Comparison of ENCODE assay signal across 8 mouse cellular contexts in the genomic region with DNA sequence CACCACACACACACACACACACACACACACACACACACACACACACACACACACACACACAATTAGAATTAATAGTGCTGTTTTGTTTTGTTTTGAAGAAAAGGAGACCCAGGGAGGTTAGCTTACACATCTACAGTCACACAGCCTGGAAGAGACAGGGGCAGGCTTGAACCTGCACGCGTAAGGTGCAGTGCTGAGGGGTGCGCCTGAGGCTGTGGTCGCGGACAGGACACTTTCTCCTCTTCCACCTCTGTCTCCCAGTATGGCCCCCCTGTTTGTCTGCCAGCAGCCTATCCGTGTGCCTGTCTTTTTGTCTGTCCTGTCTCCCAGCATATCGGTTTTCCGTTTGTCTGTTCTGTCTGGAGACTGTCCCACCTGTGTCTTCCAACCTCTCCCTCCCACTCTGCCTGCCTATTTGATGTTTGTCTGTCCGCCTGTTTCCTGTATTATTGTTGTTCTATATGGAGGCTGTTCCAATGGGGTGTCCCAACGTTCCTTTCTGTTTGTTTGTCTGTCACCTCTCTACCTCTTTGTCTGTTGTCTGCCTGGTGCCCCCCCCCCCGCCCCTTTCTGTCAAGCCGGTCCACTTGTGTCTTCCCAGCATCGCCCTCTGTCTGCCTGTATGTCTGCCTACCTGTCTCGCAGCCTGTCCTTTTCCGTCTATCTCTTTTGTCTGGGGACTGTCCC. TPM values are rescaled to one million over a fixed set of nuclear protein-coding genes. Genes with fewer than 3 reads are reported as not detected.
DNase-seq lines count a peak whose midpoint lies in the region; ATAC-seq and TF ChIP-seq lines count a peak whose summit lies in the region.

No protein-coding gene starts in this region.

- no peak for DNase-seq in left cerebral cortex, adult 2 months (ENCODE audit: extremely low spot score in 1 of 2, low spot score in 2 of 2)
- no peak for DNase-seq in left cerebral cortex, adult 9 months (ENCODE audit: low spot score in 2 of 2)
- DNase-seq in adrenal gland, adult 18-20 months (ENCODE audit: low spot score in 2 of 2), result no peak
- no peak for DNase-seq in left cerebral cortex, postnatal 36 days (ENCODE audit: low spot score in 2 of 2)
- no peak for DNase-seq in spleen, adult 18-20 months

- TF ChIP-seq CTCF in left cerebral cortex, adult 2 months (IDR thresholded peaks at IDR 0.05), result no peak

- no peak for ATAC-seq in embryonic facial prominence, embryonic 12.5 days (ENCODE audit: insufficient number of reproducible peaks, insufficient read depth, low FRiP score, low TSS enrichment)
- ATAC-seq in inflammation-experienced regulatory T-cells, adult 6 months, result peak; percentile 23
- peak; percentile 41 for ATAC-seq in neural tube, embryonic 13.5 days (ENCODE audit: low read depth)

- no peaks in the 10 kb centered on the region for H3K27me3 ChIP-seq in embryonic facial prominence, embryonic 12.5 days
- no peaks in the 10 kb centered on the region for H3K27me3 ChIP-seq in neural tube, embryonic 13.5 days

- 31% methylated on average over 14 of the region's 15 CpGs for WGBS in embryonic facial prominence, embryonic 12.5 days
- 28% methylated on average over 15 of the region's 15 CpGs for WGBS in neural tube, embryonic 13.5 days

- intact Hi-C loops in left cerebral cortex, adult 2 months (cut with DNase I), result no loop called here
- intact Hi-C loops in left cerebral cortex, postnatal 36 days (cut with DNase I), result no loop called here

- H3K9ac ChIP-seq in embryonic facial prominence, embryonic 12.5 days, result peak overlapping the region; percentile 94
- peak overlapping the region; percentile 95 for H3K9ac ChIP-seq in neural tube, embryonic 13.5 days

- peaks cover 28% of the 10 kb centered on the region for H3K4me1 ChIP-seq in embryonic facial prominence, embryonic 12.5 days
- peaks cover 50% of the 10 kb centered on the region for H3K4me1 ChIP-seq in neural tube, embryonic 13.5 days (replicated peaks)

- peak overlapping the region; percentile 98 for H3K4me3 ChIP-seq in left cerebral cortex, adult 2 months
- H3K4me3 ChIP-seq in embryonic facial prominence, embryonic 12.5 days, result peak overlapping the region; percentile 81
- peak overlapping the region; percentile 97 for H3K4me3 ChIP-seq in neural tube, embryonic 13.5 days

- H3K36me3 ChIP-seq in embryonic facial prominence, embryonic 12.5 days, result no peaks in the 10 kb centered on the region
- H3K36me3 ChIP-seq in neural tube, embryonic 13.5 days, result peaks cover 9% of the 10 kb centered on the region; the same call in 1 of the 2 replicates

- 0 out of 2 replicates have a peak, but pooled peaks cover 5% of the 10 kb centered on the region for H3K9me3 ChIP-seq in embryonic facial prominence, embryonic 12.5 days
- no peaks in the 10 kb centered on the region for H3K9me3 ChIP-seq in neural tube, embryonic 13.5 days

- peak overlapping the region; percentile 30; the same call in 1 of the 2 replicates for H3K27ac ChIP-seq in left cerebral cortex, adult 2 months
- H3K27ac ChIP-seq in embryonic facial prominence, embryonic 12.5 days, result no peak overlapping the region
- peak overlapping the region; percentile 88 for H3K27ac ChIP-seq in neural tube, embryonic 13.5 days (replicated peaks)

- H3K4me2 ChIP-seq in embryonic facial prominence, embryonic 12.5 days (replicated peaks), result peak overlapping the region; percentile 74
- peak overlapping the region; percentile 91 for H3K4me2 ChIP-seq in neural tube, embryonic 13.5 days

RNA-seq across cellular contexts. Expression of a gene that starts 0.5 kb away (rescaled TPM):
- total RNA-seq in left cerebral cortex, adult 2 months (2021), result 100 to 1,000 TPM; 150 to 155 TPM
- polyA plus RNA-seq in embryonic facial prominence, embryonic 12.5 days (2016; fragmentation: Nextera tagmentation; extraction: Ambion mirVana), result 56.1 and 63.3 TPM in 2 replicates
- 1 to 10 TPM; 3.1 to 5.9 (median 5.6) TPM for polyA plus RNA-seq in inflammation-experienced regulatory T-cells, adult 6 months (2017; shearing (Covaris generic))
- polyA plus RNA-seq in neural tube, embryonic 13.5 days (2015; fragmentation: Nextera tagmentation; extraction: Ambion mirVana), result 133 and 144 TPM in 2 replicates
- total RNA-seq in adrenal gland, adult 18-20 months (2021), result 10 to 100 TPM; 30.2 to 31.0 TPM
- total RNA-seq in left cerebral cortex, postnatal 36 days (2021), result 100 to 1,000 TPM; 162 to 171 TPM

RNA-seq across cellular contexts. Expression of a gene that starts 24.1 kb away (rescaled TPM):
- total RNA-seq in left cerebral cortex, adult 2 months (2021), result 1 to 10 TPM; 4.8 to 4.9 TPM
- 646 and 656 TPM in 2 replicates for polyA plus RNA-seq in embryonic facial prominence, embryonic 12.5 days (2016; fragmentation: Nextera tagmentation; extraction: Ambion mirVana)
- not detected for polyA plus RNA-seq in inflammation-experienced regulatory T-cells, adult 6 months (2017; shearing (Covaris generic))
- polyA plus RNA-seq in neural tube, embryonic 13.5 days (2015; fragmentation: Nextera tagmentation; extraction: Ambion mirVana), result 248 and 255 TPM in 2 replicates
- 1 to 10 TPM; 6.4 to 6.6 TPM for total RNA-seq in adrenal gland, adult 18-20 months (2021)
- total RNA-seq in left cerebral cortex, postnatal 36 days (2021), result 1 to 10 TPM; 3.9 to 5.9 TPM

RNA-seq across cellular contexts. Expression of a gene that starts 25.2 kb away (rescaled TPM):
- 100 to 1,000 TPM; 170 to 178 TPM for total RNA-seq in left cerebral cortex, adult 2 months (2021)
- polyA plus RNA-seq in embryonic facial prominence, embryonic 12.5 days (2016; fragmentation: Nextera tagmentation; extraction: Ambion mirVana), result 388 and 392 TPM in 2 replicates
- 100 to 1,000 TPM; 275 to 381 (median 276) TPM for polyA plus RNA-seq in inflammation-experienced regulatory T-cells, adult 6 months (2017; shearing (Covaris generic))
- 473 and 497 TPM in 2 replicates for polyA plus RNA-seq in neural tube, embryonic 13.5 days (2015; fragmentation: Nextera tagmentation; extraction: Ambion mirVana)
- 100 to 1,000 TPM; 457 to 601 TPM for total RNA-seq in adrenal gland, adult 18-20 months (2021)
- 100 to 1,000 TPM; 171 to 200 TPM for total RNA-seq in left cerebral cortex, postnatal 36 days (2021)

Comparison
In these comparisons a context has a peak if more than half of its experiments do, and no peak if none do; other contexts are left out.
1. RNA of a gene that starts 0.5 kb away (total RNA-seq): 162 to 171 TPM in left cerebral cortex, postnatal 36 days and 150 to 155 TPM in left cerebral cortex, adult 2 months; 30.2 to 31.0 TPM in adrenal gland, adult 18-20 months; every median in the first group is over 4 times any median in the second.
2. Peak in every context shown above with its lines, with median percentiles within 50 percentile points of each other: H3K4me3 ChIP-seq.